Mouse (Mus musculus) ovary, adult 18-20 months (tissue): ENCODE measurements around the gene Cybc1.

Source experiments
- DNase-seq: peaks from one replicate; pipeline ENCODE4 v3.0.0; 2022; ENCODE audit warnings: low spot score, mixed read lengths

Cybc1 gene

GRCm38 (mm10) chr11:121204161-121205006 lies 24.7 kb downstream of the Cybc1 start, which contains the start of the genes Hexdc and Ogfod3:
Gene Hexdc, plus strand, starts transcription at chr11:121204433.
Gene Ogfod3, minus strand, starts transcription at chr11:121204711.
- peak; percentile 89 for DNase-seq

- no peak for DNase-seq
Measured at GRCm38 (mm10) chr11:121203859-121204160, 25.3 kb downstream of the Cybc1 start.

GRCm38 (mm10) chr11:121201436-121202198 lies 27.5 kb downstream of the Cybc1 start:
- DNase-seq: no peak

- DNase-seq: no peak
Measured at GRCm38 (mm10) chr11:121200781-121201180, 28.3 kb downstream of the Cybc1 start.

GRCm38 (mm10) chr11:121199851-121200250 lies 29.3 kb downstream of the Cybc1 start:
- no peak for DNase-seq

GRCm38 (mm10) chr11:121198622-121199021 lies 30.5 kb downstream of the Cybc1 start:
- DNase-seq: peak; percentile 10

GRCm38 (mm10) chr11:121193415-121193814 lies 35.7 kb downstream of the Cybc1 start:
- no peak for DNase-seq

GRCm38 (mm10) chr11:121192742-121193141 lies 36.4 kb downstream of the Cybc1 start:
- no peak for DNase-seq

GRCm38 (mm10) chr11:121189681-121190080 lies 39.4 kb downstream of the Cybc1 start:
- DNase-seq: no peak

- peak; percentile 35 for DNase-seq
Measured at GRCm38 (mm10) chr11:121176285-121177270, 52.5 kb downstream of the Cybc1 start.

GRCm38 (mm10) chr11:121174234-121174633 lies 54.9 kb downstream of the Cybc1 start:
- DNase-seq: no peak

- DNase-seq: no peak
Measured at GRCm38 (mm10) chr11:121173203-121173602, 55.9 kb downstream of the Cybc1 start.
